Mouse (Mus musculus): Measurements from ENCODE around the gene H2al1a.
"Not testable (repeated sequence)": the region's sequence is repeated elsewhere in the genome, so short reads cannot be mapped to it uniquely, and the experiment has no call there.

Gene H2al1a

GRCm38 (mm10) chrX:11298957-11299356 lies at the start of gene H2al1a:
TSS of gene H2al1a (plus strand) at chrX:11299257.
- not testable (repeated sequence) for DNase-seq (ENCODE audit: low spot score)

GRCm38 (mm10) chrX:11250155-11250554 lies 48.9 kb upstream of the H2al1a start:
- no peak for DNase-seq (ENCODE audit: low spot score)

DNA sequence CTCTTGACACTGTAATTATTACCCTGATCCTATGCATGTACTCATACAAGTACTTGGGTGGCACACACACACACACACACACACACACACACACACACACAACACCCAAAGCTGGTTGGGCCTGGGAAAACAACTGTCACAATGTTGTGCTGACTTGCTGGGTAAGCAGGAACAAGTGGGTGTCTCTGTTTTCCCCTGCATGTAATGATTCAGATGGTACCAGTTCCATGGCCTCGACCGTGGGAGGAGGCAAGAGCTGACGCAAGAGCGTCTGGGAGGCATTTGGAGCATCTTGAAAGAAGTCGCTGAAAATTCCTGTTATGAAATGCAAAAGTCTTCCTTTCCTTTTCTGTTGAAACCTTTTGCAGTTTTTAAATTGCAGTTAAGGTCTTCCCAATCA lies 45.0 kb upstream of the H2al1a start:
- DNase-seq (ENCODE audit: low spot score) = no peak

DNA sequence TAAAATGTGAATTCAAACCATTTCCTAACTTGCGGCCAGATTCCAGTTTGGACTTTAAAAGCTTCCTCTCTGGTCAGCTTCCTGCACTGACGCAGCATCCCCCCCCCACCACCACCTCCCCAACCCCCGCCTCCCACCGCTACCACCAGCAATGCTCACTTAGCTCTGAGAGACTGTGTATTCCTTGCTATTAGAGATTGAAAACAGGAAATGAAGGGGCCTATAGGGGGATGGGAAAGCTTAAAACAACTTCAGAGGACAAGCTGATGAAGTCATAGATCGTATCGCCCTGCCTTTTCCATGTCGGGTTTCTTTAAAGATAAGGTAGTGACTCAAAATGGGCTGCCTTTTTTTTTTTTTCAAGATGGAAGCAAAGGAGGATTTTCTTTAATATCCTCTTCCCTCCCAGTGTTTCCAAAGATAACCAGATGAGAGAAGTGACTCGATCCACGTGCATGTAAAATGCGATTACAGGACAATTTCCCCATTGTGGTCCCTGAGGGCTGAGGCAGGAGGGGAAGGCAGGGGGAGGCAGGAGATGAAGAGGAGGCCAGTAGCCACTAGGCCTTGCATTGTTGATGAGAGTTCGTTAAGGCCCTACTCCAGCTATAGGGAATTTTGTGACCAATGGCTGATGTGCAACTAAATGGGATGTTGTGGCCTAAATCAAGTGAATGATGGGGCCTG lies 44.4 kb upstream of the H2al1a start:
- no peak for DNase-seq (ENCODE audit: low spot score)

DNA sequence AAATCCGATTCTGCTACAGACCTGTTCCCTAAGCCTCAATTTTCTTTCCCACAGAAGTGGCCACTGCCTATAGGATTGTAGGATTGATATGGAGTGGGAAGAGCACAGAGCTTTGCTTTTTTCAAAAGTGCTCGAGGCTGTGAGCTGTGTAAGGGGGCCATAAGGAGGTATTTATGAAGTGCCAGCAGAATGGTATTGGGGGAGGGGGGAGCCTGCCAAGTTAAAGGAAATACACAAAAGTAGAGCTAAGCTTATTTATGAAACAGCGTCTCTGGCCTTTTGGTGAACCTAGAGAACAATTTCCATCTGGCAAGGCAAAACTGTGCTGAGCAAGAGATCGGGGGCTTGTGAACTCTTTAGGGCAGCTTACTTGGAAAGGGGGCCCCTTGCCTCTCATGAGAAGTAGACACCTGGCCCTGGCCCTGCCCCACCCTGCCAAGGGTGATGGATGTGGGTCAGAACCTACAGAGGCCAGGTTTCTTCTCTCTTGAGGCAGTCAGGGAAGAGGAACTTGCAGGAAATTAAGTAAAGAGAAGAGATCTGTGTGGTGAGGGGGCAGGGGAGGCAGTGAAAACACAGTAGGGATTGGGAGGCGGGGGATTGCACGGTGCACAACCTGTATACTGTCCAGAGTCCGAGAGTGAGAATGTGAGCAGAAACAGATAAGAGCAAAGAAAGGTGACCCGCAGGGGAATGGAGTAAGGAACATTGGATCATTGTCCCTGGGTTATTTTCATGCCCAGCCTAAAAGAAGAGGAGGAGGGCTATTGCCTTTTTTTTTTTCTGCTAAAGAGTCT lies 43.3 kb upstream of the H2al1a start:
- DNase-seq (ENCODE audit: low spot score) = no peak

- DNase-seq (ENCODE audit: low spot score) = no peak
Measured at GRCm38 (mm10) chrX:11264918-11265317, 34.1 kb upstream of the H2al1a start.

DNA sequence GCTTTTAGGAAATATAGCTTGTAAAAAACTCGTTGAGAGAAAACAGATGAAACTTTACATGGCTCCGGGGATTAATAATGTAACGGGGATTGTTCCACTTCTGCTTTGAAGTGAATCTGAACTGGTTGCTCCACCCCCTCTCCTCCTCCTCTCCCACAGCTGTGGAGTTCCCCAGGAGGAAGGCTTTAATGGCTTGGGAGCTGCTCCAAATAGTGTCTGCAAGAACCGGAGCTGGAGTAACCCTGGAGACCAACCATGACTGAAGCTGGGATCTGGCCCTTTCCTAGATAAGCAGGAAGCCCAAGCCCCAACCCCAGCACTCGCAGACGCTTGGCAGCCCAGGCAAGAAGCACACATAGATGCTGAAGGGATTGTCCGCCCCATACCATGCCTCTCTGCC lies 31.3 kb upstream of the H2al1a start:
- DNase-seq (ENCODE audit: low spot score) = peak; percentile 24

GRCm38 (mm10) chrX:11269074-11269473 lies 30.0 kb upstream of the H2al1a start:
- no peak for DNase-seq (ENCODE audit: low spot score)

GRCm38 (mm10) chrX:11273190-11273589 lies 25.9 kb upstream of the H2al1a start:
- no peak for DNase-seq (ENCODE audit: low spot score)

DNA sequence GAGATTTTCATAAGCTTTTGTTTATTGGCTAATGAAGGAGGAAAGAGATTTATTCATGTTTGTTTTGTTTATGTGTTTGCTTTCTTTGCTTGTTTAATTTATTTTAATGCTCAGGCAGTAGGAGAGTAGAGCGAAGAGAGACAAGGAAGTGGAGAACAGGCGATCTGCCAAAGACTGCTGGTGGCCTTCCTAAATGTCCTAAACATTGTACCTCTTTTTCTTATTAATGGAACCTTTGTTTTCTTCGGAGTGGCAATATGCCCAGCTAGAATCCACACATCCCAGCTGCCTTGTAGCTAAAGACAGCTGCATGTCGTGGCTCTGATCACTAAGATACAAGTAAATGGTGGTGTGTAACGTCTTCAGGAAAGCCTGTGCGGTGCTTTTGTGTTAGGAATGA lies 22.0 kb upstream of the H2al1a start:
- DNase-seq (ENCODE audit: low spot score) = peak; percentile 4

DNA sequence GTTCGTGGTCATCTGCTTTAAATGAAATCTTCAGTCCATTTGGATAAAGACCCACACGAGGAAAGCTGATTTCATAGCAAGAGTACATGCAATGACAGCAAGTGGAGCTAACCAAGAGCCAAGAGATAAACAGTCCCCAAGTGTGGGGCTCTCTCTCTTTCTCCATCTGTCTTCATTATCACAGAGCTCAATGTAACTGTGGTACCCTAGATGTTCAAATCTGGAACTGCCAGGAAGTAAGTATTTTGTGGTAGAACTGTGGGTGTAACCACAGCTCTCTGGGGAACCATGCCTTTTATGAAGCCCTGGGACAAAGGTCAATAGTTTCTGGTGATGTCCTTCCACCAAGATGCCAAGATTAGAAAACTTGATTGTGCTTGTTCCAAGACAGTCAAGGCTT lies 18.3 kb upstream of the H2al1a start:
- no peak for DNase-seq (ENCODE audit: low spot score)

GRCm38 (mm10) chrX:11288306-11288882 lies 10.7 kb upstream of the H2al1a start:
- DNase-seq (ENCODE audit: low spot score) = no peak

DNA sequence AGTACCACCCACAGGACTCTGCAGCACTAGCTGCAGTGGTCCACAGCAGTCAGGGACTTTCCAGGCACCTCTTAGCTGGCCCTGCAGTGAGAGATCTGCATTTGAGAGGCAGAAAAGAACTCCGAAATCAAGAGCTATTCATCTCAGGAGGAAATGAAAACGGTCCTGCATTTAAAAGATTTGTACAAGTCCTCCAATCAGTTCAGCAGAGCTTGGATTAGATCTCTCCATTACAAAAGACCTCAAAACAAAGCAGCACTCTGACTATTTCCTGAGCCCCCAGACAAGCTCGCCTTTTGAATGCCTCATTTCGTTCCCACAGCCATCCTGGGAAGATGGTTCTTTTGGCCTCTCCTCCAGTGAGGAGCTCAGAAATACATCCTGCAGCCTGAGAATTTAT lies 9.8 kb upstream of the H2al1a start:
- DNase-seq (ENCODE audit: low spot score) = no peak

- DNase-seq (ENCODE audit: low spot score) = not testable (repeated sequence)
Measured at GRCm38 (mm10) chrX:11302132-11302531, 3.1 kb downstream of the H2al1a start, which contains the start of gene H2al1b. TSS of gene H2al1b (plus strand) at chrX:11302432.

DNA sequence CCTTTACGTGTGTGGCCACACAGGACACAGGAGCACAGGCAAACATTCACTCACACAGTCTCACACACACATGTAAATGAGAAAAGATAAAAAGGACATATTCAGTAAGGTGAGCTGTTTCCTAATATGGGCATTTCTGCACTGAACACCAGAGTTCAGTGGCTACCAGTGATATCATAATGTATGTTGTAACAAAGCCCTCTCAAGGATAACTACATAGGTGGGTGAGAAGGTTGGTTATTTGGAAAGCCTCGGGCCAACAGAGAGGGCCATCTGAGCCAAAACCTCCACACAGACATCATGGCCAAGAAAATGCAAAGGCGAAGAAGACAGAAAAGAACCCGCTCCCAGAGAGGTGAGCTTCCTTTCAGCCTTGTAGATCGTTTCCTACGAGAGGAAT lies 6.3 kb downstream of the H2al1a start, which contains the start of gene H2al1c:
Gene H2al1c (plus strand): TSS at position 301 of the 400 bp plus-strand sequence.
- DNase-seq (ENCODE audit: low spot score) = not testable (repeated sequence)

DNA sequence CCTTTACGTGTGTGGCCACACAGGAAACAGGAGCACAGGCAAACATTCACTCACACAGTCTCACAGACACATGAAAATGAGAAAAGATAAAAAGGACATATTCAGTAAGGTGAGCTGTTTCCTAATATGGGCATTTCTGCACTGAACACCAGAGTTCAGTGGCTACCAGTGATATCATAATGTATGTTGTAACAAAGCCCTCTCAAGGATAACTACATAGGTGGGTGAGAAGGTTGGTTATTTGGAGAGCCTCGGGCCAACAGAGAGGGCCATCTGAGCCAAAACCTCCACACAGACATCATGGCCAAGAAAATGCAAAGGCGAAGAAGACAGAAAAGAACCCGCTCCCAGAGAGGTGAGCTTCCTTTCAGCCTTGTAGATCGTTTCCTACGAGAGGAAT lies 9.5 kb downstream of the H2al1a start, which contains the start of gene H2al1d:
Gene H2al1d (plus strand): TSS at position 301 of the 400 bp plus-strand sequence.
- not testable (repeated sequence) for DNase-seq (ENCODE audit: low spot score)

GRCm38 (mm10) chrX:11311634-11312033 lies 12.6 kb downstream of the H2al1a start, which contains the start of gene H2al1e:
TSS of gene H2al1e (plus strand) at chrX:11311934.
- not testable (repeated sequence) for DNase-seq (ENCODE audit: low spot score)

DNA sequence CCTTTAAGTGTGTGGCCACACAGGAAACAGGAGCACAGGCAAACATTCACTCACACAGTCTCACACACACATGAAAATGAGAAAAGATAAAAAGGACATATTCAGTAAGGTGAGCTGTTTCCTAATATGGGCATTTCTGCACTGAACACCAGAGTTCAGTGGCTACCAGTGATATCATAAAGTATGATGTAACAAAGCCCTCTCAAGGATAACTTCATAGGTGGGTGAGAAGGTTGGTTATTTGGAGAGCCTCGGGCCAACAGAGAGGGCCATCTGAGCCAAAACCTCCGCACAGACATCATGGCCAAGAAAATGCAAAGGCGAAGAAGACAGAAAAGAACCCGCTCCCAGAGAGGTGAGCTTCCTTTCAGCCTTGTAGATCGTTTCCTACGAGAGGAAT lies 15.8 kb downstream of the H2al1a start, which contains the start of gene H2al1f:
Gene H2al1f (plus strand): TSS at position 301 of the 400 bp plus-strand sequence.
- DNase-seq (ENCODE audit: low spot score) = not testable (repeated sequence)

GRCm38 (mm10) chrX:11317956-11318355 lies 18.9 kb downstream of the H2al1a start, which contains the start of gene H2al1g:
TSS of gene H2al1g (plus strand) at chrX:11318256.
- not testable (repeated sequence) for DNase-seq (ENCODE audit: low spot score)

DNA sequence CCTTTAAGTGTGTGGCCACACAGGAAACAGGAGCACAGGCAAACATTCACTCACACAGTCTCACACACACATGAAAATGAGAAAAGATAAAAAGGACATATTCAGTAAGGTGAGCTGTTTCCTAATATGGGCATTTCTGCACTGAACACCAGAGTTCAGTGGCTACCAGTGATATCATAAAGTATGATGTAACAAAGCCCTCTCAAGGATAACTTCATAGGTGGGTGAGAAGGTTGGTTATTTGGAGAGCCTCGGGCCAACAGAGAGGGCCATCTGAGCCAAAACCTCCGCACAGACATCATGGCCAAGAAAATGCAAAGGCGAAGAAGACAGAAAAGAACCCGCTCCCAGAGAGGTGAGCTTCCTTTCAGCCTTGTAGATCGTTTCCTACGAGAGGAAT lies 22.1 kb downstream of the H2al1a start, which contains the start of gene H2al1h:
Gene H2al1h (plus strand): TSS at position 301 of the 400 bp plus-strand sequence.
- DNase-seq (ENCODE audit: low spot score) = not testable (repeated sequence)

DNA sequence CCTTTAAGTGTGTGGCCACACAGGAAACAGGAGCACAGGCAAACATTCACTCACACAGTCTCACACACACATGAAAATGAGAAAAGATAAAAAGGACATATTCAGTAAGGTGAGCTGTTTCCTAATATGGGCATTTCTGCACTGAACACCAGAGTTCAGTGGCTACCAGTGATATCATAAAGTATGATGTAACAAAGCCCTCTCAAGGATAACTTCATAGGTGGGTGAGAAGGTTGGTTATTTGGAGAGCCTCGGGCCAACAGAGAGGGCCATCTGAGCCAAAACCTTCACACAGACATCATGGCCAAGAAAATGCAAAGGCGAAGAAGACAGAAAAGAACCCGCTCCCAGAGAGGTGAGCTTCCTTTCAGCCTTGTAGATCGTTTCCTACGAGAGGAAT lies 25.3 kb downstream of the H2al1a start, which contains the start of gene H2al1i:
Gene H2al1i (plus strand): TSS at position 301 of the 400 bp plus-strand sequence.
- DNase-seq (ENCODE audit: low spot score) = not testable (repeated sequence)

DNA sequence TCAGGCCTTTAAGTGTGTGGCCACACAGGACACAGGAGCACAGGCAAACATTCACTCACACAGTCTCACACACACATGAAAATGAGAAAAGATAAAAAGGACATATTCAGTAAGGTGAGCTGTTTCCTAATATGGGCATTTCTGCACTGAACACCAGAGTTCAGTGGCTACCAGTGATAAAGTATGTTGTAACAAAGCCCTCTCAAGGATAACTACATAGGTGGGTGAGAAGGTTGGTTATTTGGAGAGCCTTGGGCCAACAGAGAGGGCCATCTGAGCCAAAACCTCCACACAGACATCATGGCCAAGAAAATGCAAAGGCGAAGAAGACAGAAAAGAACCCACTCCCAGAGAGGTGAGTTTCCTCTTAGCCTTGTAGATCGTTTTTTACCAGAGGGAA lies 28.5 kb downstream of the H2al1a start, which contains the start of gene H2al1j:
Gene H2al1j (plus strand): TSS at position 301 of the 400 bp plus-strand sequence.
- DNase-seq (ENCODE audit: low spot score) = not testable (repeated sequence)

Data from testis, postnatal 14 days (tissue).